Mouse (Mus musculus): ENCODE measurements around the gene Ugt1a6b.
"Not testable (repeated sequence)": the region's sequence is repeated elsewhere in the genome, so short reads cannot be mapped to it uniquely, and the experiment has no call there.

Gene Ugt1a6b

GRCm38 (mm10) chr1:88125827-88126360, 22.8 kb downstream of the Ugt1a6b start:
- DNase-seq, result not testable (repeated sequence)

- not testable (repeated sequence) for DNase-seq
Observed at GRCm38 (mm10) chr1:88129091-88129490, 26.0 kb downstream of the Ugt1a6b start.

- DNase-seq, result not testable (repeated sequence)
Observed at GRCm38 (mm10) chr1:88130223-88130622, 27.2 kb downstream of the Ugt1a6b start.

GRCm38 (mm10) chr1:88133908-88134456, 30.9 kb downstream of the Ugt1a6b start:
- DNase-seq, result no peak

- DNase-seq, result not testable (repeated sequence)
Observed at GRCm38 (mm10) chr1:88134457-88135011, 31.5 kb downstream of the Ugt1a6b start, which contains the start of gene Ugt1a6a. Gene Ugt1a6a (plus strand): TSS chr1:88134809.

GRCm38 (mm10) chr1:88135229-88135904, 32.3 kb downstream of the Ugt1a6b start:
- not testable (repeated sequence) for DNase-seq

- DNase-seq, result no peak
Observed at GRCm38 (mm10) chr1:88136646-88137045, 33.6 kb downstream of the Ugt1a6b start.

- DNase-seq, result no peak
Observed at GRCm38 (mm10) chr1:88137264-88137663, 34.2 kb downstream of the Ugt1a6b start.

- no peak for DNase-seq
Observed at GRCm38 (mm10) chr1:88138145-88138544, 35.1 kb downstream of the Ugt1a6b start.

- DNase-seq, result not testable (repeated sequence)
Observed at GRCm38 (mm10) chr1:88140492-88140891, 37.4 kb downstream of the Ugt1a6b start.

- not testable (repeated sequence) for DNase-seq
Observed at GRCm38 (mm10) chr1:88143966-88144675, 41.1 kb downstream of the Ugt1a6b start.

GRCm38 (mm10) chr1:88145278-88145677, 42.2 kb downstream of the Ugt1a6b start:
- DNase-seq, result not testable (repeated sequence)

- DNase-seq, result not testable (repeated sequence)
Observed at GRCm38 (mm10) chr1:88150133-88150532, 47.1 kb downstream of the Ugt1a6b start.

- no peak for DNase-seq
Observed at GRCm38 (mm10) chr1:88158430-88158829, 55.4 kb downstream of the Ugt1a6b start.

GRCm38 (mm10) chr1:88165711-88166110, 62.7 kb downstream of the Ugt1a6b start, which contains the start of gene Ugt1a5:
Gene Ugt1a5 (plus strand): TSS chr1:88166012.
- DNase-seq, result no peak

GRCm38 (mm10) chr1:88172190-88172589, 69.1 kb downstream of the Ugt1a6b start:
- DNase-seq, result not testable (repeated sequence)

GRCm38 (mm10) chr1:88179657-88180056, 76.6 kb downstream of the Ugt1a6b start:
- no peak for DNase-seq

GRCm38 (mm10) chr1:88186325-88186935, 83.4 kb downstream of the Ugt1a6b start:
- no peak for DNase-seq

GRCm38 (mm10) chr1:88192136-88192535, 89.1 kb downstream of the Ugt1a6b start:
- no peak for DNase-seq

GRCm38 (mm10) chr1:88195687-88196086, 92.6 kb downstream of the Ugt1a6b start:
- no peak for DNase-seq

- DNase-seq, result no peak
Observed at GRCm38 (mm10) chr1:88197443-88197842, 94.4 kb downstream of the Ugt1a6b start.

GRCm38 (mm10) chr1:88199996-88200395, 96.9 kb downstream of the Ugt1a6b start:
- no peak for DNase-seq

GRCm38 (mm10) chr1:88200456-88200855, 97.4 kb downstream of the Ugt1a6b start, which contains the start of gene Ugt1a2:
Gene Ugt1a2 (plus strand): TSS chr1:88200601.
- no peak for DNase-seq
